Mouse (Mus musculus): Measurements from ENCODE around the gene Trim9.
A peak's percentile ranks its signal among the peaks of the same experiment; 100 is the strongest.

Trim9 gene

GRCm38 (mm10) chr12:70262271-70262953 lies 85.0 kb downstream of the Trim9 start:
- no peak for DNase-seq (ENCODE audit: low spot score in 2 of 2)

GRCm38 (mm10) chr12:70251210-70251884 lies 96.1 kb downstream of the Trim9 start:
- no peak for DNase-seq (ENCODE audit: low spot score in 2 of 2)

GRCm38 (mm10) chr12:70249616-70250157 lies 97.7 kb downstream of the Trim9 start:
- no peak for DNase-seq (ENCODE audit: low spot score in 2 of 2)

- DNase-seq (ENCODE audit: low spot score in 2 of 2), result no peak
These were observed 99.5 kb downstream of the Trim9 start for GRCm38 (mm10) chr12:70247683-70248474.

GRCm38 (mm10) chr12:70242550-70242949 lies 104.9 kb downstream of the Trim9 start:
- no peak for DNase-seq (ENCODE audit: low spot score in 2 of 2)

- DNase-seq (ENCODE audit: low spot score in 2 of 2), result no peak
These were observed 107.7 kb downstream of the Trim9 start for GRCm38 (mm10) chr12:70239741-70240140.

GRCm38 (mm10) chr12:70238604-70239003 lies 108.8 kb downstream of the Trim9 start:
- DNase-seq (ENCODE audit: low spot score in 2 of 2), result no peak

GRCm38 (mm10) chr12:70234938-70235484 lies 112.4 kb downstream of the Trim9 start:
- peak; percentile 54 to 80 for DNase-seq (ENCODE audit: low spot score in 2 of 2)

GRCm38 (mm10) chr12:70234411-70234810 lies 113.0 kb downstream of the Trim9 start:
- DNase-seq (ENCODE audit: low spot score in 2 of 2), result peak in 1 of 2 experiments; percentile 41

GRCm38 (mm10) chr12:70233637-70234315 lies 113.6 kb downstream of the Trim9 start:
- peak in 1 of 2 experiments; percentile 24 for DNase-seq (ENCODE audit: low spot score in 2 of 2)

- DNase-seq (ENCODE audit: low spot score in 2 of 2), result no peak
These were observed 115.3 kb downstream of the Trim9 start for GRCm38 (mm10) chr12:70232020-70232544.

GRCm38 (mm10) chr12:70231294-70231693 lies 116.1 kb downstream of the Trim9 start, which contains the start of gene Pygl:
TSS of gene Pygl (minus strand) at chr12:70231488.
- no peak for DNase-seq (ENCODE audit: low spot score in 2 of 2)

GRCm38 (mm10) chr12:70228155-70228554 lies 119.3 kb downstream of the Trim9 start:
- DNase-seq (ENCODE audit: low spot score in 2 of 2), result no peak

GRCm38 (mm10) chr12:70227121-70227932 lies 120.1 kb downstream of the Trim9 start:
- peak; percentile 81 to 87 for DNase-seq (ENCODE audit: low spot score in 2 of 2)

GRCm38 (mm10) chr12:70226655-70227054 lies 120.8 kb downstream of the Trim9 start:
- peak in 1 of 2 experiments; percentile 63 for DNase-seq (ENCODE audit: low spot score in 2 of 2)

GRCm38 (mm10) chr12:70223331-70223730 lies 124.1 kb downstream of the Trim9 start:
- no peak for DNase-seq (ENCODE audit: low spot score in 2 of 2)

GRCm38 (mm10) chr12:70221425-70221824 lies 126.0 kb downstream of the Trim9 start:
- DNase-seq (ENCODE audit: low spot score in 2 of 2), result no peak

GRCm38 (mm10) chr12:70218795-70219540 lies 128.4 kb downstream of the Trim9 start:
- DNase-seq (ENCODE audit: low spot score in 2 of 2), result no peak

- no peak for DNase-seq (ENCODE audit: low spot score in 2 of 2)
These were observed 131.1 kb downstream of the Trim9 start for GRCm38 (mm10) chr12:70216229-70216800.
